ENCODE assay signal across 15 mouse cellular contexts in genomic region chr3:54990073-54990472, GRCm38 (mm10).
A peak's percentile ranks its signal among the peaks of the same experiment; 100 is the strongest.
DNase-seq lines count a peak whose midpoint lies in the region; ATAC-seq and TF ChIP-seq lines count a peak whose summit lies in the region.
"Had no signal": no experiment of that assay in that cellular context is flagged by ENCODE, and none has a peak within 500 bp of the region (broad histone marks: within the 10 kb centered on the region; RNA-seq: fewer than 3 reads in every experiment).

No protein-coding gene starts in this region.

- no peak overlapping the region for H3K4me2 ChIP-seq in hindbrain, embryonic 13.5 days
- H3K4me2 ChIP-seq in neural tube, embryonic 15.5 days, result no peak overlapping the region
- H3K4me2 ChIP-seq in intestine, postnatal 0 days (replicated peaks; ENCODE audit: low read depth), result no peak overlapping the region
- H3K4me2 ChIP-seq: forebrain, embryonic 13.5 days; heart, embryonic 11.5 days had no signal

- no peaks in the 10 kb centered on the region for H3K36me3 ChIP-seq in hindbrain, embryonic 10.5 days
- H3K36me3 ChIP-seq in hindbrain, embryonic 13.5 days, result no peaks in the 10 kb centered on the region
- no peaks in the 10 kb centered on the region for H3K36me3 ChIP-seq in neural tube, embryonic 15.5 days
- no peaks in the 10 kb centered on the region for H3K36me3 ChIP-seq in intestine, postnatal 0 days (ENCODE audit: control insufficient read depth, insufficient read depth)

- H3K9ac ChIP-seq in hindbrain, embryonic 13.5 days, result no peak overlapping the region
- no peak overlapping the region for H3K9ac ChIP-seq in neural tube, embryonic 15.5 days (replicated peaks)
- no peak overlapping the region for H3K9ac ChIP-seq in intestine, postnatal 0 days (ENCODE audit: low read depth, low read length)
- H3K9ac ChIP-seq: forebrain, embryonic 13.5 days had no signal

- H3K4me1 ChIP-seq in hindbrain, embryonic 10.5 days (replicated peaks), result peaks cover 19% of the 10 kb centered on the region
- H3K4me1 ChIP-seq in hindbrain, embryonic 13.5 days (replicated peaks), result peaks cover 12% of the 10 kb centered on the region
- H3K4me1 ChIP-seq in neural tube, embryonic 15.5 days, result peaks cover 12% of the 10 kb centered on the region
- H3K4me1 ChIP-seq in intestine, postnatal 0 days (replicated peaks; ENCODE audit: control insufficient read depth, insufficient read depth, low read length), result no peaks in the 10 kb centered on the region

- no peak overlapping the region for H3K4me3 ChIP-seq in hindbrain, embryonic 10.5 days
- H3K4me3 ChIP-seq in hindbrain, embryonic 13.5 days, result no peak overlapping the region
- H3K4me3 ChIP-seq in neural tube, embryonic 15.5 days (replicated peaks), result no peak overlapping the region
- no peak overlapping the region for H3K4me3 ChIP-seq in intestine, postnatal 0 days (ENCODE audit: low read depth, low read length)
- H3K4me3 ChIP-seq: erythroblast, embryonic 14.5 days; forebrain, embryonic 13.5 days had no signal

- H3K9me3 ChIP-seq in hindbrain, embryonic 10.5 days, result no peaks in the 10 kb centered on the region
- no peaks in the 10 kb centered on the region for H3K9me3 ChIP-seq in hindbrain, embryonic 13.5 days
- H3K9me3 ChIP-seq in neural tube, embryonic 15.5 days (replicated peaks), result no peaks in the 10 kb centered on the region
- H3K9me3 ChIP-seq in intestine, postnatal 0 days (ENCODE audit: control insufficient read depth), result no peaks in the 10 kb centered on the region
- H3K9me3 ChIP-seq: forebrain, embryonic 13.5 days had no signal

- peak; percentile 25 for DNase-seq in hindbrain, embryonic 10.5 days (ENCODE audit: low spot score)
- DNase-seq in neural tube, embryonic 10.5 days (ENCODE audit: extremely low spot score, low spot score), result peak; percentile 31
- peak; percentile 57 for DNase-seq in embryo, embryonic 10.5 days (ENCODE audit: low spot score)
- DNase-seq in MN1 (ENCODE audit: low spot score), result no peak
- DNase-seq in right cerebral cortex, postnatal 36 days (ENCODE audit: low spot score in 2 of 2), result no peak
- DNase-seq: cerebellum, adult 11 months; liver; spleen, adult 18-20 months; thymus, postnatal 25 days had no signal

- TF ChIP-seq CTCF in intestine, postnatal 0 days (IDR thresholded peaks at IDR 0.05; ENCODE audit: low read depth), result no peak

- H3K27ac ChIP-seq in hindbrain, embryonic 10.5 days, result 0 out of 2 replicates have a peak overlapping the region, but pooled peaks have one; percentile 35
- H3K27ac ChIP-seq in hindbrain, embryonic 13.5 days, result no peak overlapping the region
- H3K27ac ChIP-seq in neural tube, embryonic 15.5 days (replicated peaks), result no peak overlapping the region
- H3K27ac ChIP-seq in intestine, postnatal 0 days (ENCODE audit: low read depth, low read length), result no peak overlapping the region
- H3K27ac ChIP-seq: forebrain, embryonic 13.5 days had no signal

- WGBS in hindbrain, embryonic 10.5 days, result 15% methylated on average over 5 of the region's 5 CpGs
- WGBS in hindbrain, embryonic 13.5 days, result 8% methylated on average over 5 of the region's 5 CpGs
- WGBS in neural tube, embryonic 15.5 days, result 6% methylated on average over 5 of the region's 5 CpGs
- 9% methylated on average over 5 of the region's 5 CpGs for WGBS in intestine, postnatal 0 days

- no peak for ATAC-seq in hindbrain, embryonic 13.5 days (ENCODE audit: low FRiP score)
- ATAC-seq in neural tube, embryonic 15.5 days (ENCODE audit: low FRiP score), result no peak
- ATAC-seq in intestine, postnatal 0 days, result no peak

- no peaks in the 10 kb centered on the region for H3K27me3 ChIP-seq in hindbrain, embryonic 10.5 days (ENCODE audit: insufficient read depth, poor library complexity, severe bottlenecking)
- no peaks in the 10 kb centered on the region for H3K27me3 ChIP-seq in hindbrain, embryonic 13.5 days
- H3K27me3 ChIP-seq in neural tube, embryonic 15.5 days (replicated peaks), result no peaks in the 10 kb centered on the region
- no peaks in the 10 kb centered on the region for H3K27me3 ChIP-seq in intestine, postnatal 0 days (replicated peaks; ENCODE audit: control insufficient read depth, insufficient read depth, low read length)

Comparison
In these comparisons a context has a peak if more than half of its experiments do, and no peak if none do; other contexts are left out.
1. DNase-seq: peak in hindbrain, embryonic 10.5 days (single experiment), neural tube, embryonic 10.5 days (single experiment) and embryo, embryonic 10.5 days (single experiment); none in MN1 (single experiment) and right cerebral cortex, postnatal 36 days (0 of 2).